Mouse (Mus musculus) spleen, postnatal 10 days (tissue): ENCODE data around the gene Ubfd1.

ENCODE experiments used
- DNase-seq, 2 experiments: peaks; one replicate each; pipeline ENCODE4 v3.0.0; 2021 to 2022; ENCODE audit warnings: low spot score in 2 of 2

The Ubfd1 gene

DNA sequence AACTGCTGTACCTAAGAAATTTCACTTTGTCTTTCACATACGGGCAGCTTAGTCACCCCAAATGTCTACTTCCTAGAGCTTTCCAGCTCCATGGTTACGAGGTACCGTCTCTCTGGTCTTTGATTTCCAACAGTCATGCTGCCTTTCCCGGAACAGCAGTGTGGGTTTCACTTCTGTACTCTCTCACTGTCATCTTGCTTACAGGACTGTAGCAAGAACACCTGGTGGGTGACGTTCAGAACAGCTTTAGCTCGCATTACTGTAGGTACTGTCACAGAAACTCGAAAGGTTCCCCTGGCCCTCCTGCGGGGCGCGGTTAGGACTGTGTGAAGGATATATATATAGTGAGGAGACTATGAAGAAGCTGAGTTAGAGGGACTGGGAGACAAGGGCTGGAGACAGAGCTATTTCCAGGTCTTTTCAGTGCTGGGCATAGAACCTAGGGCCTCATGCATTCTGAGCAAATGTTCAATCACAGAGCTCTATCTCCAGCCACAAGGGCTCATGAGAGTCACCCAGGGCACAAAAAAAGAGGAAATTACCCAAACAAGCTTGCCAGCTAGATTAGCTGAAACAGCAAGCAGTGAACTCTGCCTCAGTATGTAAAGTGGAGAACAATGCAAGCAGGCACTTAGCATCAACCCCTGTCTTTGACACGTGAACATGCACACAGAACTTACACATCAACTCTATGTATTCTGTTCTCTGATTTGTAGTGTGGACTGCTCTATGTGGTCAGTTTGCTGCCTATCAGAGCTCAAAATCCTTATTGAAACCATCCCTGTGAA, 20.4 kb downstream of the Ubfd1 start:
- DNase-seq, result peak in 1 of 2 experiments; percentile 16

DNA sequence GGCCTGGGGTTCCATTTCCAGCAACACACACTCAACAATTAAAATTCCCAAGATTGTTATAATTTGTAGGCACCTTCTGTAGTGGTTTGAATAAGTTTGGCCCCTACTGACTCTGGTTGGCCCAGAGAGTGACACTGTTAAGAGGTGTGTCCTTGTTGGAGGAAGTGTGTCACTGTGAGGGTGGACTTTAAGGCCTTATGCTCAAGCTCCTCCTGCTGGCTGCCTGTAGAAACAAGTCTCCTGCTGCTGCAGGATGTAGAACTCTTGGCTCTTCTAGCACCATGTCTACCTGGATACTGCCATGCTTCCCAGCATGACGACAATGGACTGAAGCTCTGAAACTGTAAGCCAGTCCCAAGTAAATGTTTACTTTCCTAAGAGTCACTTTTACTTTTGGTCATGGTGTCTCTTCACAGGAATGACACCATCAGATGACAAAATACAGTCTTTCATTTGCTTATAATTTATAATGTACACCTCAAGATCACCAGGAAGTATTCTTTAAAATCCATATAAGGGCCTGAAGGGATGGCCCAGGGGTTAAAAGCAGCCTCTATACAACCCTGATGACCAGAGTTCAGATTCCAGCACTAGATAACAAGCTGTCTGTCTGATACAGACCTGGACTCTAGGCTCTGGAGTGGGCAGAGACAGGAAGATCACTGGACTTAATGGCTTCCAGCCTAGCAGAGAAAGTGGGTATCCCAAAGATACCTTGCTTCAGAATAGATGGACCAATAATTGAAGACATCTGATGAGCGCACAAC, 27.8 kb downstream of the Ubfd1 start:
- peak in 1 of 2 experiments; percentile 25 for DNase-seq

DNA sequence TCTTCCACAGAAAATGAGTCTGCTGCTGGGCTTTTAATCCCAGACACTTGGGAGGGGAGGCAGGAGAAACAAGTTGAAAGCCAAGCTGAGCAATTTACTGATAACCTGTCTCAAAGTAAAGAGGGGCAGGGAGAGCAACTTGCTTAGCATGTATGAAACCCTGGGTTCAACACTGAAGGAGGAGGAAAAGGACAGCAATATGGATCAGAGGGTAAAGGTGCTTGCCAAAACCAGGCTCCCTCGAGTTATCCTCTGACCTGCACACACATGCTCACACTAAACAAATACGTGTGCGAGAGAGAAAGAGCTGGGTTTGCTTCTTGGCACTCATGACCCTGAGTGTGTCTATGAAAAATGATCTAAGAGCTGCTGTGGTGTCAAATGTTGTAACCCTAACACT, 31.0 kb downstream of the Ubfd1 start:
- DNase-seq, result no peak

DNA sequence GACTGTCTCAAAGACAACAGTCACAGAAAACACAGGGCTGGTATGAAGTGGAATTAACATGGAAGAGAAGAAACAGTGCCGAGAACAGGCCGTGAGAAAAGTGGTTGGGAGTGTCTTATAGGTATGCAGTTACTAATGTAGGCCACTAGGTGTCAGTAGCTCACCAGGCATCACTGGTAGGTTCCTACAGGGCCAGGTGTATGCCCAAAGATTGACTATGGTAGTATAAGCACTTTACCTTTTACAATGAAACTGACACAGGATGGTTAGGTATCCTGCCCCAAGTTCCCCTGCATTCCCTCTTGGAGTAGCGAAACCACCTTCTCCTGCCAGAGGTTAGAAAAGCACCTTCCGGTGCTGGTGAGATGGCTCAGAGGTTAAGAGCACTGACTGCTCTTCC, 32.2 kb downstream of the Ubfd1 start:
- peak; percentile 25 to 64 for DNase-seq

DNA sequence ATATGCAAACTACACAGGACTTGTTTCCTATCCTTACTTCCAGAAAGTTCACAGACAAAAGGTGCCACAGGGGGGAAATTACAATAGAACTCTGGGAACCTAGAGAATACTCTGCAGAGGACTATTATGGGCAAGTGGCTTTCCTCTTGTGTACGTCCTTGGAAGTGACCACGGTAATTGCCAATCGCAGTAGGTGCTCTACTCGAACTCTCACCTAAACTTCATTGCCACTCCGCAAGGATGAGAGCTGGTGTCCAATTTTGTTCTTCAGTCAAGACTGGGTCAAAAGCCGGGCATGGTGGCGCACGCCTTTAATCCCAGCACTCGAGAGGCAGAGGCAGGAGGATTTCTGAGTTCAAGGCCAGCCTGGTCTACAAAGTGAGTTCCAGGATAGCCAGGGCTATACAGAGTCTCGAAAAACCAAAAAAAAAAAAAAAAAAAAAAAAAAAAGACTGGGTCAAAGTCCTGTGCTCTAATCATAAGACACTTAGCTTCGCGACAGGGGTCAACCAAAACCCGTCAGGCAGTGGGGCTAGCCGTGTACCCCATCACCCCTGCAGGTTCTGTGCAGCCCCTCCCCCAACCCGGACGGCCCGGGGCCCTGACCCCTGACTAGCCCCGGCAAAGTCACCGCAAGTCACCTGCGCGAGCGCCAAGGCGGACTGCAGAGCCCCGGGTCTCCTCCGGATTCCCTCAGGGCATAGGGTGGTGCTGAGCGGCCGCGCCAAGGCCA, 34.2 kb downstream of the Ubfd1 start:
- DNase-seq, result peak in 1 of 2 experiments; percentile 20

DNA sequence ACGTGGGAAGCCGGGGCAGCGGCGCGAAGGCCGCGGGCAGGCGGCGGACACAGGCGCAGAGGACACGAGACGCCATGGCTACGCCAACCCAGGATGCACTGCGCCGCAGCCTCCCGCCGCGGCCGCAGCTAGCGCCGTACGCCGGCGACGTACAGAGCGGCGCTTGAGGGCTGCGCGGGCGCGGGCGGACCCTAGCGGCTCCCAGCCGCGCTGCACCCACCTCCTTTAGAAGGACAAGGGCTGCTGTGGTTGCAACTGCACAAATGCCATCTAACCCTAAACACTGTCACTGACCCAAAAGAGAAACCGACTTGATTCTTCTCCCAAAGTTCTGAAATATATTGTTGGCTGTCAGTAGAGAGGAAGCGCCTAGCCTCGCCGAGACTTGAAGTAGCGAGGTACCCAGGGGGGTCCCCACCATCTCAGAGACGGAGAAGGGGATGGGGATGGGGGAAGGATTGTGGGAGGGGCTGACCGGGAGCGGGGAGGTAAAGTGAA, 34.8 kb downstream of the Ubfd1 start, which contains the start of gene Ndufab1:
TSS of gene Ndufab1 (minus strand) at position 140 of the 498 bp plus-strand sequence.
- DNase-seq, result peak; percentile 80 to 91

DNA sequence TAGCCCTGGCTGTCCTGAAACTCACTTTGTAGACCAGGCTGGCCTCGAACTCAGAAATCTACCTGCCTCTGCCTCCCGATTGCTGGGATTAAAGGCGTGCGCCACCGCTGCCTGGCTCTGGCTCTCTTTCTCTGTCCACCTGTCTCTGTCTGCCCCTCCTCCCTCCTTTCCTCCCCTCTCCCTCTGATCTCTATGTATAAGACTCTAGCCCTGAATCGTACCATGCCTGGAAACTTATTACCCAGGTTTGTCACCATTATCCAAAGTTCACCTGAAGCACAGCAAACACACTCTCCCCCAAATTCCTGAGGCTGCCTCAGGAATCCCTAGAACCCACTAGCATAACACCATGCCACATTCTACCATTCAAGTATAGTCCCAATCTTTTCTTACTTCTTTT, 41.2 kb downstream of the Ubfd1 start:
- DNase-seq, result no peak

DNA sequence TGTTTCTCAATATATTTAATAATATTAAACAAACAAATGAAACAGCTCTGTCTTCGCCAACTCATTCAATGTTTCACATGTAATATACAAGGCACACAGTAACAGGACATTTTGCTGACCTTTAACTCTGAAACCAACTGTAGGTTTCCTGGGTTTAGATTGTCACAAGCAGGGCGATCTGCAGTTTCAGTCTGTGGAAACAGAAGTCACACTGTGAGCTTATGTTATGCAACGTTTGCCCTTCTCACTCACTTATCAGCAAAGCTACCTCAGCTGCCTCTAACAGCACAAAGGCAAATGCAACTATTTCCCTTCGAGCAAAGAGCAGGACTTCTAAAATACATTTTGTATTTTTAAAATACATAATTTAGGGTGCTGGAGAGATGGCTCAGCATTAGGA, 56.5 kb downstream of the Ubfd1 start:
- DNase-seq, result no peak

DNA sequence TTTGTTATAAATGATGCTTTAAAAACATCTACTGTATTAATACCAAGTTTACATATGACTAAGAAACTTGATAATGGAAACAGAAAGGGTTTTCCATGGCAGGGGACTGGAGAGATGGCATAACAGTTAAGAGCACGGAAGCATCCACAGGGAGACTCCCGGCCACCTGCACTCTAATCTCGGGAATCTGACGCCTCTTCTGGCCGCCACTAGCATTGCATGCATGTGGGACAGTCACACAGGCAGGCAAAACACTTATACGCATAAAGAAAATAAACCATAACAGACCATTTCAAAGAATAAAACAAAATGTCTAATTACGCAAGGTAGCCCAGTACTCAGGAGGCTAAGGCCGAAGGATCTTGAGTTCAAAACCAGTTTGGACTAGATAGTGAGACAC, 58.7 kb downstream of the Ubfd1 start:
- DNase-seq, result no peak

DNA sequence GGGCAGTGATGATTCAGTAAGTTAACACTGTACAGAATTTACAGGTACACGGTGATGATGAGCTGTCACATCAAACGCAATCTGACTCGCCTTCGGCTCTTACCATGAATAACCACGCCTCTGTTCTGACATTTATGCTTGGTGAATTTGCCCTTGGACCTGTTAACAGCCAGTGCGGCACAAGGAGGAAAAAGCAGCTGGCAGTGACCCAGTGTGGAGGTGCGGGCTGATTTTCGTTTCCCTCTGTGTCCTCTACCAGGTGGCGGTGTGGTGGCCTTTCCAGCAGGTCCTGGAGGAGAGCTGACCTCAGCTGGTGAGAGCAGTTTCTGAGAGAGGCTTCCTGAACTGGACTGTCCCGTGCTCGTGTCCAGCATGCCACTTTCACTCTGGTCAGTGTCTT, 60.0 kb downstream of the Ubfd1 start:
- no peak for DNase-seq
